Mouse (Mus musculus): ENCODE data around the gene Ntsr1. TPM values are rescaled to one million over a fixed set of nuclear protein-coding genes. Genes with fewer than 3 reads are reported as not detected.
A peak's percentile ranks its signal among the peaks of the same experiment; 100 is the strongest.

Gene Ntsr1
- polyA plus RNA-seq, 1 experiment from 2014 or later, result 0.15 TPM

DNA sequence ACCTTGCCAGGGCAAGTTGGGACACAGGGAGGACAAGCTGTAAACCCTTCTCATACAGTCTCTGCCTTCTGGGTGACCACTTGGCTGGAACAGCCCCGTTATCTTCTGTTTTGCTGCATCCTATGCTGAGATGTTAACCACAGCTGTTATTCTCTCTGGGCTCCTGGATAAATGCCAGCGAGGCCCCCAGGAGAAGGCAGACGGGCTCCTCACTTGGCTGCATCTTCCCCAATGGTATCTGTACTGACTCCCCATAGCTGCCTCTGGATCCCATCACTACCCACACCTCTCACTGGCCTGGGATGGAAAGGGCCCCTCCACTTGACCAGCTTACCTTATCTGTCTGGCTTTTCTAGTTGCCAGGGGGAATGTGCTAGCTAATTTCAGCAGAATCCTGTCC lies 13.2 kb downstream of the Ntsr1 start:
- Histone ChIP-seq H3K9me3 (ENCODE audit: control insufficient read depth, low read length) (no peaks in the 10 kb centered on the region), H3K4me2 (ENCODE audit: low read depth) (no peak overlapping the region), H3K4me1 (ENCODE audit: control insufficient read depth, insufficient read depth, low read length) (0 out of 2 replicates have a peak, but pooled peaks cover 2% of the 10 kb centered on the region), H3K36me3 (ENCODE audit: control insufficient read depth, insufficient read depth, low read length) (no peaks in the 10 kb centered on the region), H3K27ac (ENCODE audit: low read depth, low read length) (no peak overlapping the region), H3K27me3 (ENCODE audit: control insufficient read depth, insufficient read depth, low read length) (no peaks in the 10 kb centered on the region), H3K4me3 (ENCODE audit: low read depth, low read length) (no peak overlapping the region), H3K9ac (ENCODE audit: low read length) (no peak overlapping the region)
- ATAC-seq (ENCODE audit: insufficient read depth, low FRiP score, low TSS enrichment) (no peak), DNase-seq (ENCODE audit: low spot score) (no peak)
- 72% methylated on average over 3 of the region's 3 CpGs for WGBS

GRCm38 (mm10) chr2:180513835-180514234 lies 14.1 kb downstream of the Ntsr1 start:
- no peak for DNase-seq (ENCODE audit: low spot score)
- no peak overlapping the region for H3K4me2 ChIP-seq (ENCODE audit: low read depth)
- no peaks in the 10 kb centered on the region for H3K36me3 ChIP-seq (ENCODE audit: control insufficient read depth, insufficient read depth, low read length)
- no peak overlapping the region for H3K27ac ChIP-seq (ENCODE audit: low read depth, low read length)
- WGBS, result 31% methylated on average over 4 of the region's 4 CpGs
- 0 out of 2 replicates have a peak, but pooled peaks cover 2% of the 10 kb centered on the region for H3K4me1 ChIP-seq (ENCODE audit: control insufficient read depth, insufficient read depth, low read length)
- no peak overlapping the region for H3K4me3 ChIP-seq (ENCODE audit: low read depth, low read length)
- H3K9ac ChIP-seq (ENCODE audit: low read length), result no peak overlapping the region
- H3K9me3 ChIP-seq (ENCODE audit: control insufficient read depth, low read length), result no peaks in the 10 kb centered on the region
- no peaks in the 10 kb centered on the region for H3K27me3 ChIP-seq (ENCODE audit: control insufficient read depth, insufficient read depth, low read length)
- ATAC-seq (ENCODE audit: insufficient read depth, low FRiP score, low TSS enrichment), result no peak

DNA sequence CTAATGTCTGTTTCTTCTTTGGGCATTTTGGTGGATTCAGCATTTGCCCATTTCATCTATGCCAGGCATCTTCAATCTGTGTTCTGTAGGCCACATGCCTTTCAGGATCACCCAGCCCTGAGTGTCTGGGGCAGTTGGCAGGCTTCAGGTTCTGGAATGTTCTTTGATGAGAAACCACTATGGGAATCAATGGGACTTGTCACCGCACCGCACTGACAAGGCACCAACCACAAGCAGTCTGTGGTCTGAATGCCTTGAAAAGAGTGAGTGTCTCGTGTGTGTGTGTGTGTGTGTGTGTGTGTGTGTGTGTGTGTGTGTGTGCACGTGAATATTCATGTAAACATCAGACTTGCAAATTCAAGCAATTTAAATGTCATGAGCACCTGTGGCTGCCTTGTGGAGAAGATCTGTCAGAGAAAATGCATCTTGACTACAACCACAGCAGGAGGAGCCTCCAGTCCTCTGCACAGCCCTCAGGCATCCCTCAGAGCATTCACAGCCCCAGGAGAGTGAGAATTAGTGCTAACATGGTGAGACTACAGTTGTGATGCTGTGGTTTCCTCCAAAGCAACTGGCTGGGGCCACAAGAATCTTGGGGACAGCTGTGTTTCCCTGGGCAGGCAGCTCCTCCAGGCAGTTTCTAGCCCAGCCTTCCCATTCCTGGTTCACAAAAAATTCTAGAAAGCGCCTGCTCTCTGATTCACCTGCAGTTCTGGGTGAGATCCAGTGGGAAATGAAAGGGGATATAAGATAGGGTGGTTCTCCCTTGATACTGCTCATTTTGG lies 21.9 kb downstream of the Ntsr1 start:
- no peak for DNase-seq (ENCODE audit: low spot score)
- H3K4me2 ChIP-seq (ENCODE audit: low read depth), result no peak overlapping the region

DNA sequence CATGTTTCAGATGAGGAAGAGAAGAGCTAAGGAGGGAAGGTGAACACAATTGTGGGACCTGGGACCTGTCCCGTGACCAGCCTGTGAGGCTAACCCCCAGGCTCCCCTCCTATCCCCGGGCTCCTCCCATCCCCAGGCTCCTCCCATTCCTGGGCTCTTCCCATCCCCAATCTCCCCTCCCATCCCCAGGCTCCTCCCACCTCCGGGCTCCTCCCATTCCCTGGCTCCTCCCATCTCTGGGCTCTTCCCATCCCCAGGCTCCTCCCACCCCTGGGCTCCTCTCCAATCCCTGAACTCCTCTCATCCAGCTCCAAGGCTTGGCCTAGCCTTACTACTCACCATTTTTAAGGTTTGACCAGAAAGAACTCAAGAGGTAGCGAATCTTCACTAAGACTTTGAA lies 23.0 kb downstream of the Ntsr1 start:
- Histone ChIP-seq H3K9me3 (ENCODE audit: control insufficient read depth, low read length) (no peaks in the 10 kb centered on the region), H3K4me1 (ENCODE audit: control insufficient read depth, insufficient read depth, low read length) (no peaks in the 10 kb centered on the region), H3K9ac (ENCODE audit: low read length) (no peak overlapping the region), H3K36me3 (ENCODE audit: control insufficient read depth, insufficient read depth, low read length) (no peaks in the 10 kb centered on the region), H3K27me3 (ENCODE audit: control insufficient read depth, insufficient read depth, low read length) (no peaks in the 10 kb centered on the region), H3K27ac (ENCODE audit: low read depth, low read length) (no peak overlapping the region), H3K4me2 (ENCODE audit: low read depth) (no peak overlapping the region), H3K4me3 (ENCODE audit: low read depth, low read length) (no peak overlapping the region)
- 64% methylated on average over 4 of the region's 4 CpGs for WGBS
- ATAC-seq (ENCODE audit: insufficient read depth, low FRiP score, low TSS enrichment) (no peak), DNase-seq (ENCODE audit: low spot score) (no peak)

More for the DNA sequence above, 21.9 kb downstream of the Ntsr1 start:
- no peaks in the 10 kb centered on the region for H3K27me3 ChIP-seq (ENCODE audit: control insufficient read depth, insufficient read depth, low read length)
- ATAC-seq (ENCODE audit: insufficient read depth, low FRiP score, low TSS enrichment), result no peak
- WGBS, result 81% methylated on average over 5 of the region's 5 CpGs
- no peak overlapping the region for H3K4me3 ChIP-seq (ENCODE audit: low read depth, low read length)
- H3K36me3 ChIP-seq (ENCODE audit: control insufficient read depth, insufficient read depth, low read length), result no peaks in the 10 kb centered on the region
- no peaks in the 10 kb centered on the region for H3K9me3 ChIP-seq (ENCODE audit: control insufficient read depth, low read length)
- H3K4me1 ChIP-seq (ENCODE audit: control insufficient read depth, insufficient read depth, low read length), result no peaks in the 10 kb centered on the region
- H3K9ac ChIP-seq (ENCODE audit: low read length), result no peak overlapping the region
- H3K27ac ChIP-seq (ENCODE audit: low read depth, low read length), result no peak overlapping the region

DNA sequence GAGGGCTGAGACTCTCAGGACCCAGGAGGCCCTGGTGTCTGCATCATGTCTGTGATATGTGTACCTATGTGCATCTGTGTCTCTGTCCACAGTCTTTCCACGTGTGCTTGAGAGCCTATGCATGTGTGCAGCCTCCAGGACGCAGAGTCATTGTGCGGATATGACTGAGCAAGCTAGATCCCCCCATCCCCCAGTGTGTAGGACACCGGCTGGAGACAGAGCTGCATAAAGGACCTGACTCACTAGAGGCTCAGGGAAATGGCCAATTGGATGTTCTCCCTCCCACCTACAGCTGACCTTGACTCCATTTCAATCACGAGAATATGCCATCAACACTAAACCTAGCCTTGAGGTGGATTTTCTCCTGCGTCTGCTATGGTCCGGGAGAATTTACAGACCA lies 27.7 kb downstream of the Ntsr1 start:
- Histone ChIP-seq H3K36me3 (ENCODE audit: control insufficient read depth, insufficient read depth, low read length) (no peaks in the 10 kb centered on the region), H3K27ac (ENCODE audit: low read depth, low read length) (no peak overlapping the region), H3K27me3 (ENCODE audit: control insufficient read depth, insufficient read depth, low read length) (no peaks in the 10 kb centered on the region), H3K9ac (ENCODE audit: low read length) (no peak overlapping the region), H3K4me1 (ENCODE audit: control insufficient read depth, insufficient read depth, low read length) (0 out of 2 replicates have a peak, but pooled peaks cover 3% of the 10 kb centered on the region), H3K4me2 (ENCODE audit: low read depth) (no peak overlapping the region), H3K4me3 (ENCODE audit: low read depth, low read length) (no peak overlapping the region), H3K9me3 (ENCODE audit: control insufficient read depth, low read length) (no peaks in the 10 kb centered on the region)
- ATAC-seq (ENCODE audit: insufficient read depth, low FRiP score, low TSS enrichment), result no peak
- WGBS, result 58% methylated on average over 7 of the region's 7 CpGs
- DNase-seq (ENCODE audit: low spot score), result no peak

DNA sequence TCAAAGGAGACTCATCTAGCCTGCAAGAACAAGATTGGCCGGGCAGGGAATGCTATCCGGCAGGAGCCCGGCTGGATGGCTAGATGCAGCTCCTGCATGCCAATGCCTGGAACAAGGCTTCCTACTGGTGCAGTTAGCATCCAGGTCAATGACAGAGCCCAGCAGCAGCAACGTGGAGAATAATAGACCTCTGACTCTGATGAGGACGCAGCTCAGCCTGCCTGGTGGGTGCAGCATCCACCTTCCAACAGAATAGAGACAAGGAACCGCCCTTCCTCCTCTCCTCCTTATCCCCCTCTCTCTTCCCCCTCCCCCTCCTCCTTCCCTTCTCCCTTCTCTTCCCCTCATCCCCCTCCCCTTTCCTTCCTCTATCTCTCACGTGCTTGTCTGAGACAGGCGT lies 28.1 kb downstream of the Ntsr1 start:
- DNase-seq (ENCODE audit: low spot score), result no peak
- no peaks in the 10 kb centered on the region for H3K27me3 ChIP-seq (ENCODE audit: control insufficient read depth, insufficient read depth, low read length)
- no peak overlapping the region for H3K4me2 ChIP-seq (ENCODE audit: low read depth)
- H3K27ac ChIP-seq (ENCODE audit: low read depth, low read length), result no peak overlapping the region
- ATAC-seq (ENCODE audit: insufficient read depth, low FRiP score, low TSS enrichment), result no peak
- H3K4me1 ChIP-seq (ENCODE audit: control insufficient read depth, insufficient read depth, low read length), result 0 out of 2 replicates have a peak, but pooled peaks cover 4% of the 10 kb centered on the region
- no peak overlapping the region for H3K9ac ChIP-seq (ENCODE audit: low read length)
- H3K36me3 ChIP-seq (ENCODE audit: control insufficient read depth, insufficient read depth, low read length), result no peaks in the 10 kb centered on the region
- no peak overlapping the region for H3K4me3 ChIP-seq (ENCODE audit: low read depth, low read length)
- WGBS, result 16% methylated on average over 8 of the region's 8 CpGs
- no peaks in the 10 kb centered on the region for H3K9me3 ChIP-seq (ENCODE audit: control insufficient read depth, low read length)

- H3K27ac ChIP-seq (ENCODE audit: low read depth, low read length), result no peak overlapping the region
- 43% methylated on average over 7 of the region's 7 CpGs for WGBS
- no peaks in the 10 kb centered on the region for H3K27me3 ChIP-seq (ENCODE audit: control insufficient read depth, insufficient read depth, low read length)
- 0 out of 2 replicates have a peak, but pooled peaks cover 4% of the 10 kb centered on the region for H3K4me1 ChIP-seq (ENCODE audit: control insufficient read depth, insufficient read depth, low read length)
- H3K4me2 ChIP-seq (ENCODE audit: low read depth), result no peak overlapping the region
- H3K36me3 ChIP-seq (ENCODE audit: control insufficient read depth, insufficient read depth, low read length), result no peaks in the 10 kb centered on the region
- H3K9ac ChIP-seq (ENCODE audit: low read length), result 0 out of 2 replicates have a peak overlapping the region, but pooled peaks have one; percentile 7
- H3K9me3 ChIP-seq (ENCODE audit: control insufficient read depth, low read length), result no peaks in the 10 kb centered on the region
- DNase-seq (ENCODE audit: low spot score) (no peak), ATAC-seq (ENCODE audit: insufficient read depth, low FRiP score, low TSS enrichment) (peak; percentile 50; the same call in 1 of the 2 replicates)
- no peak overlapping the region for H3K4me3 ChIP-seq (ENCODE audit: low read depth, low read length)
These were observed 30.4 kb downstream of the Ntsr1 start for GRCm38 (mm10) chr2:180530130-180530529.

DNA sequence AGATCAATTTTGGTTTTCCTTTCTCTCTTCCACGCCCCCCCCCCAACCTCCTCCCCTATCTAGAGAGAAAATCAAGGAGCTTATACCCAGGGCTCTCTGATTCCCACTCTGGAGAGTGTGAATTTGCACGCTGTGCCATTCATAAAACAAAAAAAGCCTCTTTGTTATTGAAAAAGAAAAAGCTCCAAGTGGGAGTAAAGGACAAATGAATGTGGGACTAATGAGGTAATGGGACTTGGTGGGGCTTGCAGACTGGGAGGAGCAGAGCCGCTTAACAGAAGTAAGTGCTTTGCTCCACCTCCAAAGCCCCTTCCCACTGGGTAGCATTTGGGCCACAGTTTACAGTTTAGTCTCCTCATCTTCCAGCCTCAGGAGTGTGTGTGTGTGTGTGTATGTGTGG lies 30.8 kb downstream of the Ntsr1 start:
- H3K36me3 ChIP-seq (ENCODE audit: control insufficient read depth, insufficient read depth, low read length), result no peaks in the 10 kb centered on the region
- no peaks in the 10 kb centered on the region for H3K9me3 ChIP-seq (ENCODE audit: control insufficient read depth, low read length)
- H3K27me3 ChIP-seq (ENCODE audit: control insufficient read depth, insufficient read depth, low read length), result no peaks in the 10 kb centered on the region
- 0 out of 2 replicates have a peak, but pooled peaks cover 4% of the 10 kb centered on the region for H3K4me1 ChIP-seq (ENCODE audit: control insufficient read depth, insufficient read depth, low read length)
- DNase-seq (ENCODE audit: low spot score) (no peak), ATAC-seq (ENCODE audit: insufficient read depth, low FRiP score, low TSS enrichment) (no peak)
- WGBS, result 27% methylated on average over 3 of the region's 3 CpGs
- H3K27ac ChIP-seq (ENCODE audit: low read depth, low read length), result no peak overlapping the region
- no peak overlapping the region for H3K9ac ChIP-seq (ENCODE audit: low read length)
- H3K4me2 ChIP-seq (ENCODE audit: low read depth), result no peak overlapping the region
- H3K4me3 ChIP-seq (ENCODE audit: low read depth, low read length), result no peak overlapping the region

All from neural tube, embryonic 11.5 days (tissue).